Mouse (Mus musculus) inflammation-experienced regulatory T-cells, adult 6 months (primary cell): ENCODE results near the gene Ppox. TPM values are rescaled to one million over a fixed set of nuclear protein-coding genes. Genes with fewer than 3 reads are reported as not detected.

Experiments used
- ATAC-seq: one replicate; pipeline ENCODE4 v1.8.0; 2017
- polyA plus RNA-seq, 3 experiments: library from polyadenylated mRNA; unstranded; fragments of 100-300 nt; shearing (Covaris generic); gene quantifications; one replicate each; pipeline ENCODE4 v1.2.1; 2017

Gene Ppox
- polyA plus RNA-seq, 3 experiments from 2014 or later, result 38.2 to 90.1 (median 78.6) TPM

- no peak for ATAC-seq
Measured at GRCm38 (mm10) chr1:171239992-171240744, 40.8 kb downstream of the Ppox start.

GRCm38 (mm10) chr1:171238463-171238862, 42.5 kb downstream of the Ppox start:
- ATAC-seq, result no peak

GRCm38 (mm10) chr1:171237438-171237837, 43.5 kb downstream of the Ppox start:
- no peak for ATAC-seq

- no peak for ATAC-seq
Measured at GRCm38 (mm10) chr1:171235791-171236190, 45.2 kb downstream of the Ppox start.

- ATAC-seq, result no peak
Measured at GRCm38 (mm10) chr1:171234538-171234937, 46.4 kb downstream of the Ppox start.

- ATAC-seq, result no peak
Measured at GRCm38 (mm10) chr1:171234126-171234525, 46.9 kb downstream of the Ppox start, which contains the start of gene Fcer1g. Fcer1g (minus strand) TSS chr1:171234365.

GRCm38 (mm10) chr1:171232800-171233730, 47.9 kb downstream of the Ppox start:
- no peak for ATAC-seq

- ATAC-seq, result no peak
Measured at GRCm38 (mm10) chr1:171232348-171232747, 48.6 kb downstream of the Ppox start.

- no peak for ATAC-seq
Measured at GRCm38 (mm10) chr1:171231844-171232243, 49.1 kb downstream of the Ppox start.

- no peak for ATAC-seq
Measured at GRCm38 (mm10) chr1:171230215-171230614, 50.8 kb downstream of the Ppox start.

- ATAC-seq, result no peak
Measured at GRCm38 (mm10) chr1:171229750-171230149, 51.2 kb downstream of the Ppox start.

GRCm38 (mm10) chr1:171227879-171228278, 53.1 kb downstream of the Ppox start:
- ATAC-seq, result no peak

- ATAC-seq, result no peak
Measured at GRCm38 (mm10) chr1:171226780-171227179, 54.2 kb downstream of the Ppox start.

Other genes with a start within 250 kb of the Ppox start
- 1 to 10 TPM in 1 of 3 experiments, under 1 TPM in 1, not detected in 1; 0.98 to 1.5 TPM for gene Fcgr3, start 216.3 kb downstream of the Ppox start, polyA plus RNA-seq
- gene Cfap126, start 167.3 kb downstream of the Ppox start, polyA plus RNA-seq, result 1 to 10 TPM; 3.2 to 7.6 (median 6.6) TPM
- gene Sdhc, start 130.6 kb downstream of the Ppox start, polyA plus RNA-seq, result 100 to 1,000 TPM; 115 to 153 (median 125) TPM
- not detected for gene Mpz, start 130.5 kb downstream of the Ppox start, polyA plus RNA-seq
- not detected for gene Pcp4l1, start 84.9 kb downstream of the Ppox start, polyA plus RNA-seq
- gene Nr1i3, start 67.2 kb downstream of the Ppox start, polyA plus RNA-seq, result under 1 TPM; 0.39 to 0.75 (median 0.75) TPM
- 10 to 100 TPM; 24.1 to 34.6 (median 28.7) TPM for gene Tomm40l, start 58.7 kb downstream of the Ppox start, polyA plus RNA-seq
- not detected for gene Apoa2, start 56.1 kb downstream of the Ppox start, polyA plus RNA-seq
- gene Fcer1g, start 46.8 kb downstream of the Ppox start, polyA plus RNA-seq, result 10 to 100 TPM in 1 of 3 experiments, not detected in 2; 10.7 TPM
- under 1 TPM in 1 of 3 experiments, not detected in 2; 0.09 TPM for gene Adamts4, start 30.8 kb downstream of the Ppox start, polyA plus RNA-seq
- 100 to 1,000 TPM; 106 to 120 (median 119) TPM for gene Ndufs2, start 29.8 kb downstream of the Ppox start, polyA plus RNA-seq
- 10 to 100 TPM; 35.3 to 68.9 (median 60.8) TPM for gene B4galt3, start 10.9 kb downstream of the Ppox start, polyA plus RNA-seq
- gene Usp21, start 6.8 kb upstream of the Ppox start, polyA plus RNA-seq, result 10 to 100 TPM; 11.0 to 25.3 (median 15.4) TPM
- 100 to 1,000 TPM in 1 of 3 experiments, 10 to 100 TPM in 2; 74.6 to 118 (median 92.5) TPM for gene Ufc1, start 13.8 kb upstream of the Ppox start, polyA plus RNA-seq
- 10 to 100 TPM; 35.5 to 41.7 (median 39.7) TPM for gene Dedd, start 48.0 kb upstream of the Ppox start, polyA plus RNA-seq
- 10 to 100 TPM; 24.6 to 32.9 (median 30.1) TPM for gene Nit1, start 64.5 kb upstream of the Ppox start, polyA plus RNA-seq
- 10 to 100 TPM; 48.9 to 70.1 (median 58.1) TPM for gene Pfdn2, start 64.5 kb upstream of the Ppox start, polyA plus RNA-seq
- 1 to 10 TPM in 1 of 3 experiments, under 1 TPM in 1, not detected in 1; 0.54 to 1.4 TPM for gene Klhdc9, start 79.6 kb upstream of the Ppox start, polyA plus RNA-seq
- under 1 TPM in 2 of 3 experiments, not detected in 1; 0.09 to 0.25 TPM for gene Nectin4, start 88.9 kb upstream of the Ppox start, polyA plus RNA-seq
- gene Arhgap30, start 107.8 kb upstream of the Ppox start, polyA plus RNA-seq, result 10 to 100 TPM; 73.5 to 84.6 (median 78.0) TPM
- 10 to 100 TPM; 46.9 to 62.6 (median 57.2) TPM for gene Usf1, start 130.1 kb upstream of the Ppox start, polyA plus RNA-seq
- 10 to 100 TPM in 2 of 3 experiments, 1 to 10 TPM in 1; 9.8 to 17.9 (median 12.6) TPM for gene Tstd1, start 137.7 kb upstream of the Ppox start, polyA plus RNA-seq
- 1 to 10 TPM in 1 of 3 experiments, under 1 TPM in 2; 0.32 to 1.0 (median 0.55) TPM for gene F11r, start 156.3 kb upstream of the Ppox start, polyA plus RNA-seq
- 10 to 100 TPM in 2 of 3 experiments, 1 to 10 TPM in 1; 8.9 to 13.0 (median 10.3) TPM for gene Alyref2, start 222.3 kb upstream of the Ppox start, polyA plus RNA-seq